Mouse (Mus musculus) G1E-ER4 (cell line): Measurements from ENCODE around the gene 2210011C24Rik. TPM values are rescaled to one million over a fixed set of nuclear protein-coding genes. Genes with fewer than 3 reads are reported as not detected.

ENCODE experiments used
- GATA1 ChIP-seq: IDR thresholded peaks from one replicate; pipeline ENCODE4 v1.8.0; 2012; ENCODE audit warnings: low read length, inconsistent platforms
- polyA plus RNA-seq: library from polyadenylated mRNA; stranded (reverse); fragments of >175 nt; gene quantifications from 2 replicates; pipeline ENCODE4 v1.2.3, GENCODE M21; 2012

The 2210011C24Rik gene
- polyA plus RNA-seq, 1 experiment, result not detected

DNA sequence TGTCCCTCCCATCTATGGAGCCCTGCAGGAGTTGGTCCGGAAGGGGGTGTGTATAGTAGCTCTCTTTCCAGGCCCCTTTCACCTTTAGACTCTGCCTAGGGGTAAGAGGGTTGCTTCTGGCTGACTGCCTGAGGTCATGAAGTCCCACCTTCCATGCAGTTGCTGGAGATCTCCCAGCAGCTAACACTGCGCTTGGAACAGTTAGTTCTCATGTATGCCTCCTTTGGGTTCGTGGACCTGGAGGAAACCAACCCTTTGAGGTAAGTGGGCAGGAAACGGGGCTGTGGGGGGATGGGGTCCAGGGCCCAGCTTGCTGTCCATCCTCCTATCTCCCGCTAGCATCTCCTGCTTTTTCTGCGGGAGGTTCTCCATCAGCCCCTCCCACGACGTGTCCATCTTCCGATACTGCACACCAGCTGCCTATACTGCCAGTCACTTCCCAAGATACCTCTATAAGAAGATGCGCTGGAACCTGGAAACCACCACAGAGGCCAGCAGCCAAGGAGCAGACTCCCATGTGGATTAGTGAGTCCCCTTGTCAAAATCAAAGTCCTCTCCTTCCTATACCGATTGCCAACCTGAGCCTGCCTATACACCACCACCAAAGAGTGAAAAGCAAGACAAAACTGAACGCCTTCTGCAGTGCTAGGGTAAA is 8.9 kb downstream of the 2210011C24Rik start:
- TF ChIP-seq GATA1, result no peak

DNA sequence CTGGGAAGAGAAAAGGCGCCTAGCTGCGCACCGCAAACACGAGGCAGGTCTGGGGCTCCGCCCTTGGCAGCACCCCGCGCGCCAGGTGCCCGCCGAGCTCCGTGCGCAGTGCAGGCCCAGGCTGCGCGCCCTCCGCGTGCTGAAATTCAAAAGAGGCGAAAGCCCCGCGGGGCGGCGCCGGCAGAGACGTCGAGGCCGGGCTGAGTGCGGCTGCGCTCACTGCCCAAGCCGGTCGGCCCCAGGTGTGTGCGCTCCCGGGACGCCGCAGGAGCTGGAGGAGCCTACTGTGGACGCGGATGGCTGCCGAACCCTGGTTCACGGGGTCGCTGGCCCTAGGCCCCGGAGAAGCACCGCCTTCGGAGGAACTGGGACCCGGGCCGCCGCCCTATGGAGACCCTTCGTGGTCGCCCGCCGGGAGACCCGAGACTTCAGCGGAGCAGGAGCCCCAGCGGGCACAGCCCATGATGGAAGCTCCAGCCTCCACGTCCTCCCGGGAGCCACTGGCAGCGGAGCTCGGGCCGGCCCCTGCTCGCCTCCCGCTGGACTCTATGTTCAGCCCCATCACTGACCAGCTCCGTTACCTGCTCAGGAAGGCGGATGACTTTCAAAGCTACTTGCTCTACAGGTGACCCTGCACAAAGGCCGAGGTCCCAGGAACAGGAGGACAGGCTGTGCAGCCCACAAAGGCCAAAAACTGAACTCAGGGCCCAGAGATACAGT is 10.5 kb downstream of the 2210011C24Rik start, which contains the start of gene 1700067K01Rik:
1700067K01Rik (plus strand) TSS at position 222 of the 720 bp plus-strand sequence.
- no peak for TF ChIP-seq GATA1

DNA sequence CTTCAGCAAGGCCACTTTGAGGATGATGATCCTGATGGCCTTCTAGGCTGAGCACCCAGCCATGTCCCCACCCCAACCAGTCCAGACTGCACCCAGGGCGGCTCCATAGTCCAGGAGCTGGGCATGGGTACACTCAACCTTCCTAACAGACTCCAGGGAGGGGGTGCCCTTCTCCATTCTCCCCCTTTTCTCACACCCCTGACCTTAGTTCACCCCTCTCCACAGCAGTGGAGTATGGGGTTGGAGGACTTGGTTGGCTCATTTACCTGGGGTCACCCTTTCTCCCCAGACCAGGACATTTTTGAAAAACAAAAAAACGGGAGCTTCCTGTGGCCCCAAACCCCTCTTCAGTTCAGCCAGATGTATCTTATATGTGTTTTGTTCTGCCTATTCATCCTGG is 12.1 kb downstream of the 2210011C24Rik start:
- TF ChIP-seq GATA1, result no peak

DNA sequence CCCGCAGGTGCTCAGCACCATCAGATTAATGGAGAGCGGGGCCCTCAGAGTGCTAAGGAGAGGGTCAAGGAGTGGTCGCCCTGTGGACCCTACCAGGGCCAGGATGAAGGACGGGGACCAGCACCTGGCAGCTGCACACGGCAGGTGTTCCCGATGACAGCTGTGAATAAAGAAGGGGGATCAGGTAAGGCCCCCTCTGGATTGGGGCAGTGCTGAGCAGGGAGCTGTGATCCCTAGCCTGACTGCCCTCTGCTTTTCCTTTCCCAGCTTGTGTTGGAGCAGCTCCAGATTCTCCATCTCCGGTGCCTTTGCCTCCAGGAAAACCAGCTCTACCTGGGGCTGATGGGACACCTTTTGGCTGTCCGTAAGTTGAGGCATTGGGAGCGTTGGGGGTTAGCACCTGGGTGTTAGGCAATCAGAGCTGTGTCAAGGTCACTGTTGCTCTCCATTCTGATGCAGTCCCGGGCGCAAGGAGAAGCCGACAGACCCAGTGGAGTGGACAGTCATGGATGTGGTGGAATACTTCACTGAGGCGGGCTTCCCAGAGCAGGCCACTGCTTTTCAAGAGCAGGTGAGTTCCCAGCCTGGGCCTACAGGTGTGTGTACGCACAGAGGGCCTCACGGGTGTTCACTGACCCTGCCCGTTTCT is 12.8 kb downstream of the 2210011C24Rik start:
- no peak for TF ChIP-seq GATA1

- TF ChIP-seq GATA1, result no peak
Measured at GRCm38 (mm10) chr8:83998231-83999056, 13.5 kb downstream of the 2210011C24Rik start.

GRCm38 (mm10) chr8:83997511-83998141 is 14.3 kb downstream of the 2210011C24Rik start, which contains the start of gene Samd1:
TSS of gene Samd1 (plus strand) at chr8:83997672.
- TF ChIP-seq GATA1, result no peak

- no peak for TF ChIP-seq GATA1
Measured at GRCm38 (mm10) chr8:83996567-83997505, 15.1 kb downstream of the 2210011C24Rik start.

- TF ChIP-seq GATA1, result no peak
Measured at GRCm38 (mm10) chr8:83995973-83996372, 16.0 kb downstream of the 2210011C24Rik start.

GRCm38 (mm10) chr8:83994030-83994429 is 17.9 kb downstream of the 2210011C24Rik start:
- TF ChIP-seq GATA1, result no peak

GRCm38 (mm10) chr8:83992488-83992887 is 19.5 kb downstream of the 2210011C24Rik start:
- TF ChIP-seq GATA1, result no peak

GRCm38 (mm10) chr8:83990170-83990569 is 21.8 kb downstream of the 2210011C24Rik start:
- TF ChIP-seq GATA1, result no peak

GRCm38 (mm10) chr8:83989243-83989642 is 22.7 kb downstream of the 2210011C24Rik start:
- TF ChIP-seq GATA1, result no peak

DNA sequence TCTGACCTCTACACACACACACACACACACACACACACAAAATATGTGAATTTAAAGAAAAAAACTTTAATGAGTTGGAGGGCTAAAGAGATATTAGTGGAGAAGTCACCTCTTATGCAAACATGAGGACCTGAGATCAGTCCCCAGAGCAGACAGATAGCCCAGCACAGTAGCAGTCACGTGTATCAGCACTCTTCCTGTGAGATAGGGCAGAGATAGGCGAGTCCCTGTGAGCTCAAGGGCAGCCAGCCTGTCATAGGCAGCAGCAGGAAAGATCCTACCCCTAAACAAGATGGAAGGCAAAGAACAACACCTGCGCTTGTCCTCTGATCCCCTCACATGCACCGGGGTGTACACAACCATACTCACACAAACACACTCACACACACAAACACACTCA is 29.5 kb downstream of the 2210011C24Rik start:
- no peak for TF ChIP-seq GATA1

DNA sequence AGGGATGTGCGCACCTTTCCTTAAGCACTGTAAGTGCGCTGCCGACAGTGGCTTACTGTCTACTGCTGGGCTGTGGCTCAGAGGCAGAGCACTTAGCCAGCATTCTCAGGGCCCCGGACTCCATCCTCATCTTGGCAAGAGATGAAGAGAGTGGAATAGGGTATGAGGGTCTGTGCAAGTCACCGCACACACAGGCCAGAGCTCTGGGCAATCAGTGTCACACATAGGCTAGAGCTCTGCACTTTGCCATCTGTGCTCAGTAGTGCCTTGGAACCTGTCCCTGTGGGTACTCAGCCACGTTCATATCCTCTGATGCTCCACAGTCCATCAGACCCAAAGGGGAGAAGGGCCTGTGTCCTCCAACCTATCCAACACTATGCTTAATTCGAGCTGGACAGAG is 30.4 kb downstream of the 2210011C24Rik start:
- TF ChIP-seq GATA1, result no peak
